Mouse (Mus musculus) cerebral cortex, adult 2 months (tissue): Measurements from ENCODE around the gene Shq1.

Source experiments
- WGBS: fragments of 180-500 bp; shearing (Covaris S2); methylation state at CpG from one replicate; pipeline ENCODE4 v1.1.7; 2018; 5-methylcytosine and 5-hydroxymethylcytosine counted together

Gene Shq1

GRCm38 (mm10) chr6:100529673-100530072 is 141.3 kb downstream of the Shq1 start:
- 98% methylated on average over 3 of the region's 3 CpGs for WGBS

- 68% methylated on average over 7 of the region's 7 CpGs for WGBS
Observed at GRCm38 (mm10) chr6:100528556-100528955, 142.4 kb downstream of the Shq1 start.

GRCm38 (mm10) chr6:100527972-100528371 is 143.0 kb downstream of the Shq1 start:
- 94% methylated on average over 5 of the region's 5 CpGs for WGBS

- WGBS: 92% methylated on average over 6 of the region's 6 CpGs
Observed at GRCm38 (mm10) chr6:100527161-100527560, 143.8 kb downstream of the Shq1 start.

DNA sequence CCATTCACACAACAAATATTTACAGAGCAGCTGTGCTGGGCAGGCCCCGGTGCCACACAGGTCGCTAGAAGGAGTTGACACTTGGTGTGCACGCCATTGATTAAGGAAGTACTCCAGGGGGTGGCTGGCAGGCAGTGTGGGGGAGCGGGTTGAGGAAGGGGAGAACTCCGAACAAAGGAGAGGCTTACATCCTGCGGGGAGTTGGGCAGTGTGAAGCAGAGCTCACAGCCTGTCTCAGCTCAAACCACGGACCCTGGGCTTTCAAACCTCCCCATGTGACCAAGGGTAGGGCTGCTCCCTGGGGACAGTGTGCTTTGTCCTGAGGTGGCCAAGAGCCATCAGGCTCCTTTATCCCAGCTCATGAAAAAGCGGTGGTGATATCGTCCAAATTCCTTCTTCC is 144.9 kb downstream of the Shq1 start:
- WGBS: 24% methylated on average over 9 of the region's 9 CpGs

GRCm38 (mm10) chr6:100525496-100525895 is 145.5 kb downstream of the Shq1 start:
- WGBS: 76% methylated on average over 3 of the region's 3 CpGs

- 75% methylated on average over 3 of the region's 3 CpGs for WGBS
Observed at GRCm38 (mm10) chr6:100522495-100522894, 148.5 kb downstream of the Shq1 start.

GRCm38 (mm10) chr6:100521615-100522398 is 149.2 kb downstream of the Shq1 start:
- 88% methylated on average over 2 of the region's 2 CpGs for WGBS

DNA sequence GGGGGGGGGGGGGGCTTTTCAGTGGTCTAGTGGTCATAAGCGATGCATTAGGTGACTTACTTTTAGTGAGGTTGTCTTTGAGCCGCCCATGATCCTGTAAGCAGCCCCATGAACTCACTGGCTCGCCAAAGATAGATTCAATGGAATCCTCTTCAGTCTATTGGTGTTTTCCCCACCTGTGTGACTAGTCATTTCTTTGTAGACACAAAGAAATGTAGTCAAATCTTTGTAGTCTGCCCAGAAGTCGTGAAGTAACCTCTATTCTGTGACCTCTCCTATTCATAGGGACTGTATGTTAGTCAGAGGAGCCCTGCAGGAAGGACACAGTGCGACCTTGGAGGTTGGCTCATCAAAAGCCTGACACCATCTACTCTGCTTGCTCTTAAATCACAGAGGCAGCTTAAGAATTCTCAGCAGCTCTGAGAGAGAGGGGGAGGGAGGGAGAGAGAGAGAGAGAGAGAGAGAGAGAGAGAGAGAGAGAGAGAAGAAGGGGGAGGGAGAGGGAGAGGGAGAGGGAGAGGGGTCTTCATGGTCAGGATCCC is 150.3 kb downstream of the Shq1 start:
- 91% methylated on average over 5 of the region's 5 CpGs for WGBS

DNA sequence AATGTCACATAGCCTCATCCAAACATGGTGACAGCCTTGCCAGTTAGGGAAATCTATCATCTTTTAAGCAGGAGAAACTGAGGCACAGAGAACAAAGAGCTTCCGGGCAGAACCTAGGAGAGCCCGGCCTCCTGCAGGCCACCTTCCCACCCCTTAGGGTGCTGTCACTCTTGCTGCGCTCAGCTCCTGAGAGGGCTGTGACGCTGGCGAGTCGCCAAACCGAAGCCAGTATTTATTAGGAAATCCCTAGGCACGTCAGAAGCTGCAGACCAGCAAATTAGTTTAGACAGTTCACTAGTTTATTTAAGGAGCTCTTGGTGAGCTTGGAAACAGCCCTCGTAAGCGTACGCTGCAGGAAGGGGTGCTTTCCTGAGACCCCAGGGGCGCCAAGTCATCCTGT is 151.1 kb downstream of the Shq1 start:
- WGBS: 70% methylated on average over 12 of the region's 12 CpGs
